Mouse (Mus musculus) liver, embryonic 13.5 days (tissue): ENCODE measurements at regions not wholly inside any gene's neighbourhood (a gene's known extent, or its start where the extent isn't known, plus 50 kb on each side); places are given as distances from the start of the nearest gene placed in this dataset.
A peak's percentile ranks its signal among the peaks of the same experiment; 100 is the strongest.

ENCODE experiments used
- ATAC-seq: fragments of 200-750 bp; cut with Nextera tagmentation; 2 replicates; pipeline ENCODE4 v1.8.0; 2017; ENCODE audit warnings: low read depth, mild to moderate bottlenecking, moderate number of reproducible peaks, moderate library complexity
- DNase-seq: peaks from one replicate; pipeline ENCODE4 v3.0.0; 2022
- H3K27ac ChIP-seq: fragments of 300-500 bp; sonication (generic); 2 replicates; pipeline ENCODE4 v1.5.1; 2015; ENCODE audit warnings: moderate library complexity, mild to moderate bottlenecking, inconsistent platforms
- H3K27me3 ChIP-seq: fragments of 300-500 bp; sonication (generic); 2 replicates; pipeline ENCODE4 v1.6.1; 2015; ENCODE audit warnings: mild to moderate bottlenecking, inconsistent platforms
- H3K36me3 ChIP-seq: fragments of 300-500 bp; sonication (generic); 2 replicates; pipeline ENCODE4 v1.6.1; 2015; ENCODE audit warnings: mild to moderate bottlenecking, inconsistent platforms
- H3K4me1 ChIP-seq: fragments of 300-500 bp; sonication (generic); replicated peaks from 2 replicates; pipeline ENCODE4 v1.6.1; 2015; ENCODE audit warnings: inconsistent platforms
- H3K4me2 ChIP-seq: fragments of 300-500 bp; sonication (generic); 2 replicates; pipeline ENCODE4 v1.6.1; 2015; ENCODE audit warnings: inconsistent platforms, mild to moderate bottlenecking, moderate library complexity
- H3K4me3 ChIP-seq: fragments of 300-500 bp; sonication (generic); replicated peaks from 2 replicates; pipeline ENCODE4 v1.5.1; 2015; ENCODE audit warnings: mild to moderate bottlenecking, inconsistent platforms
- H3K9ac ChIP-seq: fragments of 300-500 bp; sonication (generic); 2 replicates; pipeline ENCODE4 v1.6.1; 2015; ENCODE audit warnings: mild to moderate bottlenecking, inconsistent platforms
- H3K9me3 ChIP-seq: fragments of 300-500 bp; sonication (generic); replicated peaks from 2 replicates; pipeline ENCODE4 v1.6.1; 2016; ENCODE audit warnings: inconsistent platforms
- WGBS: fragments of 180-500 bp; shearing (Covaris S2); methylation state at CpG from one replicate; pipeline ENCODE4 v1.1.7; 2015; ENCODE audit not compliant: insufficient replicate concordance; 5-methylcytosine and 5-hydroxymethylcytosine counted together

DNA sequence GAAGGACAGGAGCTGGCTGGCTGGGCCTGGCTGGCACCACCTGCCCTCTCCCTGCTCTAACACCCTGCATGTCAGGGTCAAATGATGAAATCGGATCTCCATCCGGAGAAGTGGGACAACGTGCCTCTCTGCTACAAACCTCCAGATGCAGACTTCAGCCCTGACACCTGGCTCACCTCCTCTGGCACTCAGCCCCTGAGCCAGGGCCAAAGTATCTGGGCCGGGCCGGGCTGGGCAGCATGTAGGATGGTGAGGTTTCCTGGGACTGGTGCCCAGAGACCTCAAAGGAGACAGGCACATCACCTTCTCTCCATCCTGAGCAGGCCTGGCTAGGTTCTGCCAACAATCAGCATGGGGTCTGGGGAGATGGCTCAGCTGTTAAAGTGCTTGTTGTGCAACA, 113.5 kb downstream of the Tfcp2l1 start:
- H3K27ac ChIP-seq: no peak overlapping the region
- H3K4me2 ChIP-seq: no peak overlapping the region
- H3K4me3 ChIP-seq: no peak overlapping the region
- ATAC-seq: no peak
- no peaks in the 10 kb centered on the region for H3K36me3 ChIP-seq
- no peaks in the 10 kb centered on the region for H3K27me3 ChIP-seq
- H3K9ac ChIP-seq: no peak overlapping the region
- DNase-seq: no peak
- H3K4me1 ChIP-seq: no peaks in the 10 kb centered on the region
- H3K9me3 ChIP-seq: no peaks in the 10 kb centered on the region
- 70% methylated on average over 5 of the region's 5 CpGs for WGBS

GRCm38 (mm10) chr1:118748196-118748595, 120.5 kb downstream of the Tfcp2l1 start:
- Histone ChIP-seq H3K36me3 (no peaks in the 10 kb centered on the region), H3K4me1 (no peaks in the 10 kb centered on the region), H3K4me3 (no peak overlapping the region), H3K4me2 (no peak overlapping the region), H3K27ac (no peak overlapping the region), H3K9ac (no peak overlapping the region), H3K9me3 (no peaks in the 10 kb centered on the region), H3K27me3 (no peaks in the 10 kb centered on the region)
- DNase-seq (no peak), ATAC-seq (no peak)
- WGBS: 46% methylated on average over 5 of the region's 5 CpGs

- Histone ChIP-seq H3K36me3 (no peaks in the 10 kb centered on the region), H3K27me3 (no peaks in the 10 kb centered on the region), H3K27ac (no peak overlapping the region), H3K9ac (no peak overlapping the region), H3K4me3 (no peak overlapping the region), H3K4me2 (no peak overlapping the region), H3K9me3 (no peaks in the 10 kb centered on the region), H3K4me1 (no peaks in the 10 kb centered on the region)
- 64% methylated on average over 3 of the region's 3 CpGs for WGBS
- DNase-seq (no peak), ATAC-seq (no peak)
Measured at GRCm38 (mm10) chr1:118752869-118753268, 125.1 kb downstream of the Tfcp2l1 start.

GRCm38 (mm10) chr1:118756171-118756865, 128.6 kb downstream of the Tfcp2l1 start:
- Histone ChIP-seq H3K4me1 (no peaks in the 10 kb centered on the region), H3K36me3 (no peaks in the 10 kb centered on the region), H3K27me3 (no peaks in the 10 kb centered on the region), H3K9me3 (no peaks in the 10 kb centered on the region), H3K27ac (no peak overlapping the region), H3K4me2 (no peak overlapping the region), H3K4me3 (no peak overlapping the region), H3K9ac (no peak overlapping the region)
- ATAC-seq (no peak), DNase-seq (no peak)
- 47% methylated on average over 9 of the region's 9 CpGs for WGBS

DNA sequence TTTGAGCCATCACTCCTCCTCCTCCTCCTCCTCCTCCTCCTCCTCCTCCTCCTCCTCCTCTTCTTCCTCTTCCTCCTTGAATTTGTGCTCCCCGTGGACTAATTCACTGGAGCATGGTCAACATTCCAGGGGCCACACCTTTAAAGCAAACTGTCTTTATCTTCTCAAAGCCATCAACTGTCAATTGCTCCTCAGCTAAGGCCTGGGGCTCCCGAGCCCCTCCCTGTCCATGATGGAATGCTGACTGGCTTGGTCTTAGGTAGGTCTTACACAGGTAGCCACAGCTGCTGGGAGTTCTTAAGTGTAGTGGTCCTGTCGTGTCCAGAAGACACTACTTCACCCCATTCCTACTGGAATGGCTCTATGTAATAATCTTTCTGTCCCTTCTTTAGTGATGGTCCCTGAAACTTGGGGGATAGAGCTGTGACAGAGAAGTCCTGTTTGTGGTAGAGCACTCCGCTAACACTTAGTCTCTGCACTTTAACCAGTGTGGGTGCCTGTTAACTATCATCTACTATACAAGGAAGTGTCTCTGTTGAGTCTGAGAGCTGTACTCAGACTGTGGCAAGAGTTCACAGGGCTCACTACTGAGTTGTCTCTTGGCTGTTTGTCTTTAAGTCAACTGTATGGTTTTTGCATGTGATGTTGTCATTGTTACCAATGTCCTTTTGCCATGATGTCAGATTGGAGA, 129.7 kb downstream of the Tfcp2l1 start:
- no peaks in the 10 kb centered on the region for H3K9me3 ChIP-seq
- DNase-seq (no peak), ATAC-seq (no peak)
- H3K4me1 ChIP-seq: no peaks in the 10 kb centered on the region
- H3K4me2 ChIP-seq: no peak overlapping the region
- no peaks in the 10 kb centered on the region for H3K36me3 ChIP-seq
- H3K27ac ChIP-seq: no peak overlapping the region
- H3K9ac ChIP-seq: no peak overlapping the region
- WGBS: 41% methylated on average over 3 of the region's 4 CpGs
- H3K27me3 ChIP-seq: no peaks in the 10 kb centered on the region
- no peak overlapping the region for H3K4me3 ChIP-seq

- Histone ChIP-seq H3K4me2 (no peak overlapping the region), H3K9me3 (no peaks in the 10 kb centered on the region), H3K27me3 (no peaks in the 10 kb centered on the region), H3K4me1 (no peaks in the 10 kb centered on the region), H3K36me3 (no peaks in the 10 kb centered on the region), H3K4me3 (no peak overlapping the region), H3K27ac (no peak overlapping the region), H3K9ac (no peak overlapping the region)
- no peak for ATAC-seq
- no peak for DNase-seq
- WGBS: 47% methylated on average over 4 of the region's 4 CpGs
Measured at GRCm38 (mm10) chr1:118758031-118758400, 130.3 kb downstream of the Tfcp2l1 start.

DNA sequence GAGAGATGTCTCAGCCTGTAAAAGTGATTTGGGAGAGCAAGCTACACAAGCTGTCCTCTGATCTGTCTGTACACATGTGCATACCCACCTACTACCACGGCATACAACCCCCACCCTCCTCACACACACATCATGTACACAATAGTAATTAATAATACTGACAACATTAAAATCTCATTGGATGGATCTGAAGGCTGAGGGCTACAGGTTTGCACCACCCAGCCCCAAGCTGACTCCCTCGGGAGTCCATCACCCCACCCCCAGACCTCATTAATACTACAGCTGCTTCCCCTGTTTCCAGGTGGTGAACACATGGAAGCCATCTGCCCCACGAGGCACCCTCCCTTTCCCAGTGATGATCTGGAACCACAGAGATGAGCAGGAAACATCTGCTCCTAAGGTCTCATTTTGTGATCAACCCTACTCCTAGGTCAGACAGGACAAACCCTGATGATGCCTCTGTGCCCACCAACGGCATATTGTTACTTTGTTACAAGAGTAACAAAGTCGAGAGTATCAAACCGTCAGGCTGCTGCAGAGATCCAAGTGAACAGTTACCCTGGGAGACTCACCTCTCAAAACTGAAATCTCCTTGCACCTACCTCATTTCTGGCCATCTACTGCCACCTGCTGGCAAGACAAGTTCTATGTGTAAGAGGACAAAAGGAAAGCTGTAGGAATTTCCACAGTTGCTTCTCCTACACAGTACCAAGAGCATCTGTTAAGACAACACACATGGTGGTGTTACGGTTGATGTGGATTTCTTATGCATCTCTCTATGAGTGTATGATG, 131.6 kb downstream of the Tfcp2l1 start:
- H3K4me1 ChIP-seq: no peaks in the 10 kb centered on the region
- H3K9ac ChIP-seq: no peak overlapping the region
- no peaks in the 10 kb centered on the region for H3K27me3 ChIP-seq
- H3K4me2 ChIP-seq: no peak overlapping the region
- WGBS: 24% methylated on average over 7 of the region's 7 CpGs
- no peak overlapping the region for H3K4me3 ChIP-seq
- H3K36me3 ChIP-seq: no peaks in the 10 kb centered on the region
- ATAC-seq (no peak), DNase-seq (peak; percentile 18)
- H3K9me3 ChIP-seq: no peaks in the 10 kb centered on the region
- no peak overlapping the region for H3K27ac ChIP-seq

GRCm38 (mm10) chr1:118765525-118765924, 137.8 kb downstream of the Tfcp2l1 start:
- no peaks in the 10 kb centered on the region for H3K36me3 ChIP-seq
- no peak for ATAC-seq
- no peak overlapping the region for H3K4me2 ChIP-seq
- 61% methylated on average over 9 of the region's 9 CpGs for WGBS
- H3K4me3 ChIP-seq: no peak overlapping the region
- no peak for DNase-seq
- no peak overlapping the region for H3K9ac ChIP-seq
- H3K27me3 ChIP-seq: no peaks in the 10 kb centered on the region
- H3K9me3 ChIP-seq: no peaks in the 10 kb centered on the region
- H3K27ac ChIP-seq: no peak overlapping the region
- no peaks in the 10 kb centered on the region for H3K4me1 ChIP-seq

DNA sequence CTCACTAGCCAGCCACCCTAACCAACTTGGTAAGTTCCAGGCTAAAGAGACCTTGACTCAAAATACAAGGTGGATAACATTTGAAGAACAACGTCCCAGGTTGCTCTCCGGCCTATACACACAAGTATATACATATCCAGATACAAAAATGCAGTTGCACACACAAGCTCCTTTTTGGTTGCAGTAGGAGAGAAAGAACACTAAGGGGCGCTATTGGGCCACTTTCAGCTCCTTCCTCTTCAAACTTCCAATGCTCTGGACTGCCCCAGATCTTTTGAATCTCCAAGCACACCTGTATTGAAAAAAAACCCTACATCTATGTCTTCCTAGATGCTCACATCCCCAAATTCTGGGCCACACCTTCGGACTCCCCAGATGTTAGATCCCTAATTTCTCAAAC, 141.1 kb downstream of the Tfcp2l1 start:
- 16% methylated on average over 4 of the region's 4 CpGs for WGBS
- no peak for ATAC-seq
- no peaks in the 10 kb centered on the region for H3K4me1 ChIP-seq

GRCm38 (mm10) chr1:118772261-118772660, 144.5 kb downstream of the Tfcp2l1 start:
- H3K27me3 ChIP-seq: no peaks in the 10 kb centered on the region
- H3K27ac ChIP-seq: no peak overlapping the region
- peak; percentile 26; the same call in 1 of the 2 replicates for ATAC-seq
- no peaks in the 10 kb centered on the region for H3K4me1 ChIP-seq
- WGBS: 17% methylated on average over 9 of the region's 9 CpGs
- no peak overlapping the region for H3K4me2 ChIP-seq
- H3K36me3 ChIP-seq: no peaks in the 10 kb centered on the region
- no peak overlapping the region for H3K4me3 ChIP-seq
- H3K9ac ChIP-seq: no peak overlapping the region
- no peaks in the 10 kb centered on the region for H3K9me3 ChIP-seq
- peak; percentile 26 for DNase-seq

More for the DNA sequence above, 141.1 kb downstream of the Tfcp2l1 start:
- Histone ChIP-seq H3K4me2 (no peak overlapping the region), H3K9me3 (no peaks in the 10 kb centered on the region), H3K27me3 (no peaks in the 10 kb centered on the region), H3K36me3 (no peaks in the 10 kb centered on the region), H3K4me3 (no peak overlapping the region), H3K9ac (no peak overlapping the region), H3K27ac (no peak overlapping the region)
- DNase-seq: no peak

DNA sequence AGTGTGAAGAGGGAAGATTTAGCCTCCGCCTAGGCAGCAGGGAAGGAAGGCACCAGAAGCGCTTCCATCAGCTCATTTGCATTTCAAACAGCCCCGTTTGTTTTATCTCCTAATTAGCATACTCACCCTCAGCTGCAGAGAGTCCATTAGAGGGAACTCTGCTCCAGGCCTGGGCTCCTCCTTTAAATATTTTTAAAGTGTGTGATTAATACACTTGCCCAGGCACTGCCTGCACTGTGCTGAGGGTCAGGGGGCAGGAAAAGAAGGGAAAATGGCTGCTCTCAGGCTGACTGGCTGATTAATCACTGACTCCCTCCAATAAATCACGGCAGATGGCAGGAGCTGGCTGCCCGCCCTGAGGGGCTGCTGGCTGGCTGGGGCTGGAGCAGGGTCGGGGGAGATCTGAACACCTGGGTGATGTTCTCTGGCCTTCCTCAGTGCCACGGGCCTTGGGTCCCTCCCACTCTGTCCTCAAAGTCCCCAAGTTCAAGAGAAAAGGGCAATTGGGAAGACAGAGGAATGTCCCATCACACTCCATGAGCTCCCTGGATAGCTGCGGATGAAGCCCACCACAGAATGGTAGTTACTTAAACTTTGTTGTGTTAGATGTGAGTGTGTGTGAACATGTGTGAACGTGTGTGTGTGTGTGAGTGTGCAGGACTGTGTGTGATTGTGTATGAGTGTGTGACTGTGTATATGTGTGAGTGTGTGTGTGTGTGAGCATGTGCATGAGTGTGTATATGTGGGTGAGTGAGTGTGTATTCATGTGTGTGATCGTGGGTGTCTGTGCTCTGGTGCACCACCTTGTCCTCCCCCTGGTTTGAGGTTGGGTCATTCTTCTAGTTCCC, 149.1 kb downstream of the Tfcp2l1 start:
- no peak overlapping the region for H3K9ac ChIP-seq
- no peak overlapping the region for H3K4me3 ChIP-seq
- DNase-seq (no peak), ATAC-seq (no peak)
- no peaks in the 10 kb centered on the region for H3K9me3 ChIP-seq
- no peak overlapping the region for H3K4me2 ChIP-seq
- H3K4me1 ChIP-seq: no peaks in the 10 kb centered on the region
- H3K36me3 ChIP-seq: no peaks in the 10 kb centered on the region
- no peaks in the 10 kb centered on the region for H3K27me3 ChIP-seq
- H3K27ac ChIP-seq: no peak overlapping the region
- 26% methylated on average over 10 of the region's 10 CpGs for WGBS
